Mouse (Mus musculus): ENCODE data around the gene Olfr996. TPM values are rescaled to one million over a fixed set of nuclear protein-coding genes. Genes with fewer than 3 reads are reported as not detected.
A peak's percentile ranks its signal among the peaks of the same experiment; 100 is the strongest.
"Not testable (repeated sequence)": the region's sequence is repeated elsewhere in the genome, so short reads cannot be mapped to it uniquely, and the experiment has no call there.

The Olfr996 gene
- not detected in 2 replicates for polyA plus RNA-seq (2015; fragmentation: Nextera tagmentation; extraction: Ambion mirVana)

- ATAC-seq, result no peak
- H3K27ac ChIP-seq (ENCODE audit: low read length), result no peak within 1 kb of the TSS
- H3K4me2 ChIP-seq (replicated peaks; ENCODE audit: low read depth, low read length), result no peak within 1 kb of the TSS
- no peak within 1 kb of the TSS for H3K9ac ChIP-seq (replicated peaks; ENCODE audit: low read depth)
- no peaks in the 10 kb centered on the region for H3K27me3 ChIP-seq (replicated peaks; ENCODE audit: insufficient read depth, low read length)
- no peak for DNase-seq (ENCODE audit: low spot score)
- H3K36me3 ChIP-seq (ENCODE audit: insufficient read depth, low read length), result no peaks in the 10 kb centered on the region
- H3K4me1 ChIP-seq (ENCODE audit: insufficient read depth, low read depth, low read length), result no peaks in the 10 kb centered on the region
- no peak within 1 kb of the TSS for H3K4me3 ChIP-seq (ENCODE audit: low read depth, low read length)
- TF ChIP-seq CTCF (IDR thresholded peaks at IDR 0.05) (no peak), EP300 (IDR thresholded peaks at IDR 0.05) (no peak)
- no peaks in the 10 kb centered on the region for H3K9me3 ChIP-seq (ENCODE audit: low read length)
Observed at GRCm38 (mm10) chr2:85578915-85579314, at the start of gene Olfr996. Gene Olfr996, plus strand, starts transcription at chr2:85579215.

GRCm38 (mm10) chr2:85532082-85532778, 46.8 kb upstream of the Olfr996 start:
- ATAC-seq, result peak; percentile 75
- TF ChIP-seq EP300 (IDR thresholded peaks at IDR 0.05) (peak; percentile 19; the same call in 1 of the 2 replicates), CTCF (IDR thresholded peaks at IDR 0.05) (no peak)
- 37% methylated on average over 2 of the region's 2 CpGs for WGBS
- Histone ChIP-seq H3K4me3 (ENCODE audit: low read depth, low read length) (no peak overlapping the region), H3K9me3 (ENCODE audit: low read length) (no peaks in the 10 kb centered on the region), H3K27ac (ENCODE audit: low read length) (no peak overlapping the region), H3K9ac (replicated peaks; ENCODE audit: low read depth) (no peak overlapping the region), H3K27me3 (replicated peaks; ENCODE audit: insufficient read depth, low read length) (no peaks in the 10 kb centered on the region), H3K4me1 (ENCODE audit: insufficient read depth, low read depth, low read length) (no peaks in the 10 kb centered on the region), H3K36me3 (ENCODE audit: insufficient read depth, low read length) (no peaks in the 10 kb centered on the region), H3K4me2 (replicated peaks; ENCODE audit: low read depth, low read length) (no peak overlapping the region)
- peak; percentile 47 for DNase-seq (ENCODE audit: low spot score)

GRCm38 (mm10) chr2:85533934-85534333, 45.1 kb upstream of the Olfr996 start:
- WGBS, result 86% methylated on average over 1 of the region's 1 CpGs

GRCm38 (mm10) chr2:85554806-85555205, 24.2 kb upstream of the Olfr996 start:
- 61% methylated on average over 1 of the region's 1 CpGs for WGBS
- H3K36me3 ChIP-seq (ENCODE audit: insufficient read depth, low read length), result no peaks in the 10 kb centered on the region
- DNase-seq (ENCODE audit: low spot score), result no peak
- H3K9ac ChIP-seq (replicated peaks; ENCODE audit: low read depth), result no peak overlapping the region
- no peaks in the 10 kb centered on the region for H3K27me3 ChIP-seq (replicated peaks; ENCODE audit: insufficient read depth, low read length)
- no peaks in the 10 kb centered on the region for H3K9me3 ChIP-seq (ENCODE audit: low read length)
- H3K4me1 ChIP-seq (ENCODE audit: insufficient read depth, low read depth, low read length), result no peaks in the 10 kb centered on the region
- H3K4me2 ChIP-seq (replicated peaks; ENCODE audit: low read depth, low read length), result no peak overlapping the region
- no peak overlapping the region for H3K27ac ChIP-seq (ENCODE audit: low read length)
- TF ChIP-seq CTCF (IDR thresholded peaks at IDR 0.05) (no peak), EP300 (IDR thresholded peaks at IDR 0.05) (no peak)
- ATAC-seq, result no peak
- H3K4me3 ChIP-seq (ENCODE audit: low read depth, low read length), result no peak overlapping the region

More at GRCm38 (mm10) chr2:85533934-85534333, 45.1 kb upstream of the Olfr996 start:
- no peaks in the 10 kb centered on the region for H3K4me1 ChIP-seq (ENCODE audit: insufficient read depth, low read depth, low read length)
- DNase-seq (ENCODE audit: low spot score), result no peak
- H3K4me2 ChIP-seq (replicated peaks; ENCODE audit: low read depth, low read length), result no peak overlapping the region
- H3K9me3 ChIP-seq (ENCODE audit: low read length), result no peaks in the 10 kb centered on the region
- H3K27ac ChIP-seq (ENCODE audit: low read length), result no peak overlapping the region
- no peaks in the 10 kb centered on the region for H3K36me3 ChIP-seq (ENCODE audit: insufficient read depth, low read length)
- H3K27me3 ChIP-seq (replicated peaks; ENCODE audit: insufficient read depth, low read length), result no peaks in the 10 kb centered on the region
- TF ChIP-seq CTCF (IDR thresholded peaks at IDR 0.05) (no peak), EP300 (IDR thresholded peaks at IDR 0.05) (no peak)
- no peak overlapping the region for H3K4me3 ChIP-seq (ENCODE audit: low read depth, low read length)
- no peak overlapping the region for H3K9ac ChIP-seq (replicated peaks; ENCODE audit: low read depth)
- no peak for ATAC-seq

GRCm38 (mm10) chr2:85560226-85560625, 18.8 kb upstream of the Olfr996 start:
- Histone ChIP-seq H3K36me3 (ENCODE audit: insufficient read depth, low read length) (no peaks in the 10 kb centered on the region), H3K27ac (ENCODE audit: low read length) (no peak overlapping the region), H3K27me3 (replicated peaks; ENCODE audit: insufficient read depth, low read length) (no peaks in the 10 kb centered on the region), H3K4me1 (ENCODE audit: insufficient read depth, low read depth, low read length) (no peaks in the 10 kb centered on the region), H3K9ac (replicated peaks; ENCODE audit: low read depth) (no peak overlapping the region), H3K9me3 (ENCODE audit: low read length) (no peaks in the 10 kb centered on the region), H3K4me2 (replicated peaks; ENCODE audit: low read depth, low read length) (no peak overlapping the region), H3K4me3 (ENCODE audit: low read depth, low read length) (no peak overlapping the region)
- no peak for ATAC-seq
- 21% methylated on average over 4 of the region's 4 CpGs for WGBS
- DNase-seq (ENCODE audit: low spot score), result no peak
- TF ChIP-seq EP300 (IDR thresholded peaks at IDR 0.05) (no peak), CTCF (IDR thresholded peaks at IDR 0.05) (no peak)

GRCm38 (mm10) chr2:85561187-85561586, 17.8 kb upstream of the Olfr996 start:
- no peak overlapping the region for H3K4me3 ChIP-seq (ENCODE audit: low read depth, low read length)
- H3K4me1 ChIP-seq (ENCODE audit: insufficient read depth, low read depth, low read length), result no peaks in the 10 kb centered on the region
- no peaks in the 10 kb centered on the region for H3K36me3 ChIP-seq (ENCODE audit: insufficient read depth, low read length)
- no peaks in the 10 kb centered on the region for H3K9me3 ChIP-seq (ENCODE audit: low read length)
- H3K4me2 ChIP-seq (replicated peaks; ENCODE audit: low read depth, low read length), result no peak overlapping the region
- H3K27me3 ChIP-seq (replicated peaks; ENCODE audit: insufficient read depth, low read length), result no peaks in the 10 kb centered on the region
- DNase-seq (ENCODE audit: low spot score), result peak; percentile 69
- ATAC-seq, result no peak
- TF ChIP-seq CTCF (IDR thresholded peaks at IDR 0.05) (peak; percentile 86), EP300 (IDR thresholded peaks at IDR 0.05) (no peak)
- no peak overlapping the region for H3K9ac ChIP-seq (replicated peaks; ENCODE audit: low read depth)
- 19% methylated on average over 4 of the region's 4 CpGs for WGBS
- H3K27ac ChIP-seq (ENCODE audit: low read length), result no peak overlapping the region

GRCm38 (mm10) chr2:85588648-85589047, 9.6 kb downstream of the Olfr996 start, which contains the start of gene Olfr998:
Gene Olfr998, plus strand, starts transcription at chr2:85588948.
- H3K9me3 ChIP-seq (ENCODE audit: low read length); DNase-seq (ENCODE audit: low spot score); H3K4me3 ChIP-seq (ENCODE audit: low read depth, low read length); H3K4me1 ChIP-seq (ENCODE audit: insufficient read depth, low read depth, low read length); H3K27ac ChIP-seq (ENCODE audit: low read length); H3K27me3 ChIP-seq (replicated peaks; ENCODE audit: insufficient read depth, low read length); H3K36me3 ChIP-seq (ENCODE audit: insufficient read depth, low read length); ATAC-seq; H3K9ac ChIP-seq (replicated peaks; ENCODE audit: low read depth); H3K4me2 ChIP-seq (replicated peaks; ENCODE audit: low read depth, low read length): not testable (repeated sequence)
- WGBS, result 82% methylated on average over 2 of the region's 2 CpGs

Data from lung, postnatal 0 days (tissue).